Mouse (Mus musculus) lung, postnatal 0 days (tissue): ENCODE data around the gene Gna12.

Source experiments
- CTCF ChIP-seq: IDR thresholded peaks from 2 replicates; pipeline ENCODE4 v1.5.1; 2016; ENCODE audit warnings: antibody characterized with exemption, mild to moderate bottlenecking
- EP300 ChIP-seq: IDR thresholded peaks from 2 replicates; pipeline ENCODE4 v1.6.1; 2016; ENCODE audit warnings: antibody characterized with exemption, mild to moderate bottlenecking, control low read depth

DNA sequence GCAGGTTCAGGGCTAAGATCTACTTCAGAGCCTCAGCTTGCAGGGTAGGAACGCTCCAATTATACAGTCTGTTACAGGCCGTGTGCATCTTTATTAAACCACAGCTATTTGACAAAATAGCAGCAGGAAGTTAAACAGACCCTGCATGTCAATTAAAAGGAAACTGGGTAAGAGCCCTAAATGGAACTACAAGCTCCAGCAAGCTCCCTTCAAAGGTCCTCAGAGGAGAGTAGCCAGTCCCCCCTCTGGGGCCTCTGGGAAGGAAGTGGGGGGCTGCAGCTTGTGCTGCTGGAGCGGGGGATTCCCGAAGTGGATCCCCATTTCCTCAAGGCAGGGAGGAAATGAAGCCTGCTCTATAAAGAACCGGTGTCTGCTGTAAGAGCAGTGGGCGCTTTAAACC, 58.6 kb downstream of the Gna12 start:
- TF ChIP-seq EP300: no peak
- TF ChIP-seq CTCF: no peak
